Mouse (Mus musculus) midbrain, embryonic 16.5 days (tissue): ENCODE measurements at regions not wholly inside any gene's neighbourhood (a gene's known extent, or its start where the extent isn't known, plus 50 kb on each side); places are given as distances from the start of the nearest gene placed in this dataset.

Experiments used
- ATAC-seq: fragments of 200-750 bp; cut with Nextera tagmentation; 2 replicates; pipeline ENCODE4 v1.8.0; 2017; ENCODE audit warnings: moderate TSS enrichment
- H3K27ac ChIP-seq: fragments of 300-500 bp; sonication (generic); 2 replicates; pipeline ENCODE4 v1.5.1; 2014; ENCODE audit warnings: mild to moderate bottlenecking, low read length, mixed read lengths
- H3K27me3 ChIP-seq: fragments of 300-500 bp; sonication (generic); 2 replicates; pipeline ENCODE4 v1.6.1; 2014; ENCODE audit warnings: low read depth, low read length, mixed read lengths; ENCODE audit not compliant: control insufficient read depth, insufficient read depth
- H3K36me3 ChIP-seq: fragments of 300-500 bp; sonication (generic); 2 replicates; pipeline ENCODE4 v1.6.1; 2014; ENCODE audit warnings: mild to moderate bottlenecking, low read length, moderate library complexity, mixed read lengths; ENCODE audit not compliant: control insufficient read depth, insufficient read depth
- H3K4me1 ChIP-seq: fragments of 300-500 bp; sonication (generic); 2 replicates; pipeline ENCODE4 v1.6.1; 2014; ENCODE audit warnings: mild to moderate bottlenecking, low read length, mixed read lengths; ENCODE audit not compliant: control insufficient read depth, insufficient read depth
- H3K4me2 ChIP-seq: fragments of 300-500 bp; sonication (generic); 2 replicates; pipeline ENCODE4 v1.6.1; 2014; ENCODE audit warnings: mild to moderate bottlenecking, low read length, mixed read lengths
- H3K4me3 ChIP-seq: fragments of 300-500 bp; sonication (generic); 2 replicates; pipeline ENCODE4 v1.5.1; 2014; ENCODE audit warnings: low read depth, mild to moderate bottlenecking, low read length, moderate library complexity, mixed read lengths
- H3K9ac ChIP-seq: fragments of 300-500 bp; sonication (generic); 2 replicates; pipeline ENCODE4 v1.6.1; 2014; ENCODE audit warnings: low read depth, low read length, mixed read lengths
- H3K9me3 ChIP-seq: fragments of 300-500 bp; sonication (generic); replicated peaks from 2 replicates; pipeline ENCODE4 v1.6.1; 2014; ENCODE audit warnings: mild to moderate bottlenecking, low read length, mixed read lengths; ENCODE audit not compliant: control insufficient read depth, poor library complexity, severe bottlenecking
- WGBS: fragments of 180-500 bp; shearing (Covaris S2); extraction: QIAGEN DNeasy Blood & Tissue Kit; methylation state at CpG from one replicate; pipeline ENCODE4 v1.1.7; 2014; 5-methylcytosine and 5-hydroxymethylcytosine counted together

GRCm38 (mm10) chr16:30791048-30791855 is 191.7 kb downstream of the Fam43a start:
- H3K27ac ChIP-seq = no peak overlapping the region
- H3K9ac ChIP-seq = no peak overlapping the region
- H3K4me2 ChIP-seq = no peak overlapping the region
- no peaks in the 10 kb centered on the region for H3K9me3 ChIP-seq
- peaks cover 9% of the 10 kb centered on the region for H3K4me1 ChIP-seq
- H3K36me3 ChIP-seq = no peaks in the 10 kb centered on the region
- no peak overlapping the region for H3K4me3 ChIP-seq
- WGBS = 71% methylated on average over 10 of the region's 10 CpGs
- no peaks in the 10 kb centered on the region for H3K27me3 ChIP-seq
- ATAC-seq = no peak

GRCm38 (mm10) chr16:30792738-30793377 is 193.3 kb downstream of the Fam43a start:
- Histone ChIP-seq H3K27ac (no peak overlapping the region), H3K36me3 (no peaks in the 10 kb centered on the region), H3K9me3 (no peaks in the 10 kb centered on the region), H3K4me2 (no peak overlapping the region), H3K4me3 (no peak overlapping the region), H3K9ac (no peak overlapping the region), H3K4me1 (peaks cover 9% of the 10 kb centered on the region), H3K27me3 (no peaks in the 10 kb centered on the region)
- 0 out of 2 replicates have a peak, but pooled peaks have one; percentile 37 for ATAC-seq
- WGBS = 72% methylated on average over 11 of the region's 11 CpGs

GRCm38 (mm10) chr16:30793378-30793753 is 193.8 kb downstream of the Fam43a start:
- no peak overlapping the region for H3K4me3 ChIP-seq
- H3K27me3 ChIP-seq = no peaks in the 10 kb centered on the region
- peaks cover 9% of the 10 kb centered on the region for H3K4me1 ChIP-seq
- no peaks in the 10 kb centered on the region for H3K9me3 ChIP-seq
- H3K4me2 ChIP-seq = no peak overlapping the region
- no peaks in the 10 kb centered on the region for H3K36me3 ChIP-seq
- H3K9ac ChIP-seq = no peak overlapping the region
- H3K27ac ChIP-seq = no peak overlapping the region
- no peak for ATAC-seq
- WGBS = 51% methylated on average over 9 of the region's 9 CpGs

GRCm38 (mm10) chr16:30793856-30794255 is 194.3 kb downstream of the Fam43a start:
- no peak overlapping the region for H3K9ac ChIP-seq
- no peak overlapping the region for H3K4me2 ChIP-seq
- no peaks in the 10 kb centered on the region for H3K36me3 ChIP-seq
- no peak overlapping the region for H3K27ac ChIP-seq
- WGBS = 93% methylated on average over 3 of the region's 3 CpGs
- H3K4me1 ChIP-seq = peaks cover 9% of the 10 kb centered on the region
- H3K4me3 ChIP-seq = no peak overlapping the region
- H3K9me3 ChIP-seq = no peaks in the 10 kb centered on the region
- H3K27me3 ChIP-seq = no peaks in the 10 kb centered on the region
- ATAC-seq = no peak

GRCm38 (mm10) chr16:30795501-30795904 is 196.0 kb downstream of the Fam43a start:
- H3K4me1 ChIP-seq = peaks cover 8% of the 10 kb centered on the region
- no peaks in the 10 kb centered on the region for H3K36me3 ChIP-seq
- no peak overlapping the region for H3K4me2 ChIP-seq
- H3K4me3 ChIP-seq = no peak overlapping the region
- no peaks in the 10 kb centered on the region for H3K27me3 ChIP-seq
- WGBS = 90% methylated on average over 5 of the region's 5 CpGs
- no peak overlapping the region for H3K9ac ChIP-seq
- H3K9me3 ChIP-seq = no peaks in the 10 kb centered on the region
- ATAC-seq = no peak
- H3K27ac ChIP-seq = no peak overlapping the region

GRCm38 (mm10) chr16:30796103-30796502 is 196.6 kb downstream of the Fam43a start:
- Histone ChIP-seq H3K4me2 (no peak overlapping the region), H3K27ac (no peak overlapping the region), H3K9me3 (no peaks in the 10 kb centered on the region), H3K4me1 (peaks cover 3% of the 10 kb centered on the region; the same call in 1 of the 2 replicates), H3K4me3 (no peak overlapping the region), H3K27me3 (no peaks in the 10 kb centered on the region), H3K9ac (no peak overlapping the region), H3K36me3 (no peaks in the 10 kb centered on the region)
- WGBS = 94% methylated on average over 6 of the region's 6 CpGs
- ATAC-seq = no peak

GRCm38 (mm10) chr16:30797006-30797405 is 197.5 kb downstream of the Fam43a start:
- H3K27ac ChIP-seq = no peak overlapping the region
- H3K9me3 ChIP-seq = no peaks in the 10 kb centered on the region
- H3K4me2 ChIP-seq = no peak overlapping the region
- H3K27me3 ChIP-seq = no peaks in the 10 kb centered on the region
- ATAC-seq = no peak
- no peak overlapping the region for H3K9ac ChIP-seq
- WGBS = 95% methylated on average over 3 of the region's 3 CpGs
- H3K4me1 ChIP-seq = no peaks in the 10 kb centered on the region
- H3K36me3 ChIP-seq = no peaks in the 10 kb centered on the region
- H3K4me3 ChIP-seq = no peak overlapping the region

GRCm38 (mm10) chr16:30797973-30798471 is 198.5 kb downstream of the Fam43a start:
- Histone ChIP-seq H3K4me1 (no peaks in the 10 kb centered on the region), H3K36me3 (no peaks in the 10 kb centered on the region), H3K4me2 (no peak overlapping the region), H3K9me3 (no peaks in the 10 kb centered on the region), H3K9ac (no peak overlapping the region), H3K27me3 (no peaks in the 10 kb centered on the region), H3K27ac (no peak overlapping the region), H3K4me3 (no peak overlapping the region)
- 71% methylated on average over 7 of the region's 7 CpGs for WGBS
- ATAC-seq = no peak

GRCm38 (mm10) chr16:30798536-30798935 is 199.0 kb downstream of the Fam43a start:
- no peak overlapping the region for H3K4me3 ChIP-seq
- H3K27ac ChIP-seq = no peak overlapping the region
- no peak overlapping the region for H3K9ac ChIP-seq
- H3K4me1 ChIP-seq = no peaks in the 10 kb centered on the region
- no peaks in the 10 kb centered on the region for H3K9me3 ChIP-seq
- WGBS = 91% methylated on average over 1 of the region's 1 CpGs
- no peak overlapping the region for H3K4me2 ChIP-seq
- no peaks in the 10 kb centered on the region for H3K27me3 ChIP-seq
- H3K36me3 ChIP-seq = no peaks in the 10 kb centered on the region
- ATAC-seq = no peak
